Mouse (Mus musculus) macrophage (primary cell): Measurements from ENCODE around the gene Tecrl. TPM values are rescaled to one million over a fixed set of nuclear protein-coding genes. Genes with fewer than 3 reads are reported as not detected.

ENCODE experiments used
- H3K27ac ChIP-seq: fragments of 350-480 bp; formaldehyde crosslinking; 2 replicates; pipeline ENCODE4 v1.9.0; 2021
- H3K36me3 ChIP-seq: fragments of 350-480 bp; formaldehyde crosslinking; 2 replicates; pipeline ENCODE4 v1.9.0; 2021; ENCODE audit errors: inconsistent target
- H3K4me3 ChIP-seq: fragments of 350-480 bp; formaldehyde crosslinking; 2 replicates; pipeline ENCODE4 v1.9.0; 2021; ENCODE audit errors: inconsistent target
- H3K79me2 ChIP-seq: fragments of 350-480 bp; formaldehyde crosslinking; 2 replicates; pipeline ENCODE4 v1.9.0; 2021; ENCODE audit errors: inconsistent target
- WGBS: methylation state at CpG from one replicate; pipeline ENCODE4 v1.1.7; 2026; ENCODE audit warnings: inconsistent platforms; ENCODE audit not compliant: missing documents; 5-methylcytosine and 5-hydroxymethylcytosine counted together
- polyA plus RNA-seq: library from polyadenylated mRNA; stranded (reverse); fragments of 250-400 nt; gene quantifications from 3 replicates; pipeline ENCODE4 v1.2.4, GENCODE M21; 2018; ENCODE audit warnings: inconsistent platforms
- total RNA-seq, 78 experiments: library from RNA; depleted of rRNA; stranded (reverse); fragments of 250-400 nt; gene quantifications; 1 replicate in 9 of 78; 2 replicates in 24 of 78; 3 replicates in 43 of 78; 4 replicates in 2 of 78; pipeline ENCODE4 v1.2.4; 2018; ENCODE audit warnings: inconsistent platforms in 56 of 78

Tecrl gene
- not detected for total RNA-seq (2018; cell fraction: chromatin; rRNA removed)
- total RNA-seq (2018; cell fraction: cytosol; rRNA removed) = not detected
- not detected for total RNA-seq (2018; cell fraction: nucleus; rRNA removed)
- not detected in 3 replicates for polyA plus RNA-seq

- no peaks in the 10 kb centered on the region for H3K79me2 ChIP-seq
- H3K27ac ChIP-seq = no peak within 1 kb of the TSS
- WGBS = 53% methylated on average over 9 of the region's 9 CpGs
- H3K36me3 ChIP-seq = no peaks in the 10 kb centered on the region
- H3K4me3 ChIP-seq = no peak within 1 kb of the TSS
Observed at GRCm38 (mm10) chr5:83354846-83355561, at the start of gene Tecrl. Tecrl (minus strand) TSS chr5:83355195.

GRCm38 (mm10) chr5:83385021-83385420 lies 30.0 kb upstream of the Tecrl start:
- Histone ChIP-seq H3K79me2 (no peaks in the 10 kb centered on the region), H3K27ac (no peak overlapping the region), H3K36me3 (no peaks in the 10 kb centered on the region), H3K4me3 (no peak overlapping the region)
- 69% methylated on average over 2 of the region's 2 CpGs for WGBS

DNA sequence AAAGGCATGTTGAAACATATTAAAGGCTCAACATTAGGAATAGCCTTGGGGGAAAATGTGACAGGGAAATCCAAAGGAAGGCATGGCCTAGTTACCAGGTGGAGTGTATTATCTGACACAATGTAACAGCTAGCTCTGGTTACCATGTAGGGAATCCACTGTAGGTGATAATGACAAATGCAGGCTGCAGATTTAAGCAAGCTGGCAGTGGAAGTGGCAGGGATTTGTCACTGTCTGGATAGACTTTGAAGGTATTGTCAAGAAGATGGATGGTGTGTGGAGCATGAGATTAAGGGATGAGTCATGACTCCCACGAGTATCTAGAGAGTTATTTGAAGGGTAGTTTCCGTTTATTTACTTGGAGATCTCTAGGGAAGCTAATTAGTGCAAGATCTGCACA lies 3.4 kb downstream of the Tecrl start:
- Histone ChIP-seq H3K36me3 (no peaks in the 10 kb centered on the region), H3K27ac (no peak overlapping the region), H3K4me3 (no peak overlapping the region), H3K79me2 (no peaks in the 10 kb centered on the region)
- 32% methylated on average over 2 of the region's 2 CpGs for WGBS

- 84% methylated on average over 4 of the region's 4 CpGs for whole genome bisulfite sequencing
- H3K36me3 ChIP-seq = no peaks in the 10 kb centered on the region
- H3K4me3 ChIP-seq = no peak overlapping the region
- H3K79me2 ChIP-seq = no peaks in the 10 kb centered on the region
- H3K27ac ChIP-seq = no peak overlapping the region
Observed at GRCm38 (mm10) chr5:83339144-83339543, 15.9 kb downstream of the Tecrl start.

DNA sequence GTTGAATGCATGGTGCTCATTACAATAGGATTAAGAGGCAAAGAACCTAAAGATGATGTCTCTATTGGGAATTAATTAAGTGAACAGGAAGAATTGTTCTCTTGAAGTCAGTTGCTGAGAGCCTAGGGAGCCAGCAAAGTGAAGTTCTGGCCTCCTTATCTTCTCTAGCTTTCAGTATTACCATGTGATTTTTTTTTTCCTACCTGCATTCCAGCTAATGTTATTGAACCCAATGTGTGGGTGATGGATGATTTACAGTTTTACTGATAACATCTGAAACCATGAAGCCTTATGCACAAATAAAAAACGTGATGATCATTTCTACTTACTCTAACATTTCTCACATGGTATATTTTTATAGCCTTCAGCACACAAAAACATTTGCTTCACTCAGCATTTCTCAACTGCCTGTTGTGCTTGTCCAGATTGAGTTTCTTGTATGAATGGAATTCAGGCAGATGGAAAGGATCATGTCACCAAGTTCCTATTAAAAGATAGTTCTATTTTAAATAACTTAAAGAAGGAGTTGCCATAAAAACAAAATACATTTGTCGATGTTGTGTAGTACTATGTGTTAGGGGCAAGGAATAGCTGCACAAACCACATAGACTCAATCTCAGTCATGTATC lies 87.7 kb downstream of the Tecrl start:
- Histone ChIP-seq H3K36me3 (no peaks in the 10 kb centered on the region), H3K27ac (no peak overlapping the region), H3K4me3 (no peak overlapping the region), H3K79me2 (no peaks in the 10 kb centered on the region)
- 58% methylated on average over 2 of the region's 2 CpGs for WGBS

DNA sequence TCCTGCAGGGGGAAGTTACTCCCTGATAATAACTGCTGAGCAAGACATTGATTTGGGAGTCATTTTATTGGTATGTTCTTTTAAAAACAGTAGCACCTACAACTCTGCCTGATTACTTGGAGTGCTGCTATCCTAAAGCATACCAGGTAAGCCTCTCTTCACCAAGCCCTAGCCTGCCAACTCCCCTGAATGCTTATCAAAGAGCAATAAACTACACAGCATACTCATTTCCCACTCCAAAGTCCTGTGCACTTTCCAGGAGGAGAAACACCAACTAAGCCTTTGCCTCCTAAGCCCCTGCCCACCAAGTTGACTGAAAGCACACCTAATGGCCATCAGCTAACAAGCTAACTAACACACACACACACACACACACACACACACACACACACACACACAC lies 94.9 kb downstream of the Tecrl start:
- Histone ChIP-seq H3K27ac (no peak overlapping the region), H3K79me2 (no peaks in the 10 kb centered on the region), H3K4me3 (no peak overlapping the region), H3K36me3 (no peaks in the 10 kb centered on the region)

DNA sequence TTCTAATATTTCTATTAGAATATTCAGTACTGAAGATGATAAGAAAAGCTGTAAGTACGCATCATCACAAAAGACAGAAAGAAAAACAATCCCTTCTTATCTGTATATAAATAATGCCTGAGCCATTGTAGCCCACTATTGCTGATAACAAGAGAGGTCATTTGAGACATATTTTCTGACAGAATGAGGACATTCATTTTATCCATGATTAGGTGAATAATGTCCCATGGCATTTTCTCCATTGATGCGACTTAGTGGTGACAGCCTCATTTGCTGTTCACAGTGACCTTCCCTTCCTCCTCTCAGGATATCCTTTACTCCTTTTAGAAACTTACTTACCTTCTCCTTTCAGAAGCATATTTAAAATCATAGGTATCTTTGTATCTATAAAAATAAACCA lies 100.9 kb downstream of the Tecrl start:
- no peak overlapping the region for H3K4me3 ChIP-seq
- H3K36me3 ChIP-seq = no peaks in the 10 kb centered on the region
- no peaks in the 10 kb centered on the region for H3K79me2 ChIP-seq
- no peak overlapping the region for H3K27ac ChIP-seq
- 85% methylated on average over 2 of the region's 2 CpGs for WGBS

GRCm38 (mm10) chr5:83238848-83239452 lies 116.0 kb downstream of the Tecrl start:
- Histone ChIP-seq H3K4me3 (no peak overlapping the region), H3K79me2 (no peaks in the 10 kb centered on the region), H3K36me3 (no peaks in the 10 kb centered on the region), H3K27ac (no peak overlapping the region)
- 93% methylated on average over 5 of the region's 5 CpGs for WGBS
